Mouse (Mus musculus): Measurements from ENCODE around the gene Etfb. TPM values are rescaled to one million over a fixed set of nuclear protein-coding genes. Genes with fewer than 3 reads are reported as not detected.

Etfb gene
- polyA plus RNA-seq, 1 experiment from 2014 or later = 140 TPM

GRCm38 (mm10) chr7:43423991-43424625 is 19.8 kb upstream of the Etfb start:
- no peak for ATAC-seq
- Histone ChIP-seq H3K27ac (ENCODE audit: low read depth, low read length) (no peak overlapping the region), H3K9me3 (ENCODE audit: control insufficient read depth, low read length) (no peaks in the 10 kb centered on the region), H3K4me3 (ENCODE audit: low read length) (no peak overlapping the region), H3K4me2 (ENCODE audit: low read length) (no peak overlapping the region), H3K9ac (ENCODE audit: low read depth, low read length) (no peak overlapping the region), H3K4me1 (ENCODE audit: control insufficient read depth, insufficient read depth, low read depth, low read length) (no peaks in the 10 kb centered on the region), H3K27me3 (replicated peaks; ENCODE audit: control insufficient read depth, insufficient read depth, low read length) (no peaks in the 10 kb centered on the region), H3K36me3 (ENCODE audit: control insufficient read depth, insufficient read depth, low read length) (no peaks in the 10 kb centered on the region)
- 66% methylated on average over 3 of the region's 3 CpGs for WGBS

GRCm38 (mm10) chr7:43427406-43427805 is 16.5 kb upstream of the Etfb start, which contains the start of gene Lim2:
TSS of gene Lim2 (plus strand) at chr7:43427670.
- no peak within 1 kb of the TSS for H3K4me2 ChIP-seq (ENCODE audit: low read length)
- WGBS = 86% methylated on average over 8 of the region's 8 CpGs
- no peak within 1 kb of the TSS for H3K27ac ChIP-seq (ENCODE audit: low read depth, low read length)
- no peaks in the 10 kb centered on the region for H3K27me3 ChIP-seq (replicated peaks; ENCODE audit: control insufficient read depth, insufficient read depth, low read length)
- no peaks in the 10 kb centered on the region for H3K4me1 ChIP-seq (ENCODE audit: control insufficient read depth, insufficient read depth, low read depth, low read length)
- ATAC-seq = no peak
- H3K9me3 ChIP-seq (ENCODE audit: control insufficient read depth, low read length) = no peaks in the 10 kb centered on the region
- H3K9ac ChIP-seq (ENCODE audit: low read depth, low read length) = no peak within 1 kb of the TSS
- no peaks in the 10 kb centered on the region for H3K36me3 ChIP-seq (ENCODE audit: control insufficient read depth, insufficient read depth, low read length)
- no peak within 1 kb of the TSS for H3K4me3 ChIP-seq (ENCODE audit: low read length)

- Histone ChIP-seq H3K36me3 (ENCODE audit: control insufficient read depth, insufficient read depth, low read length) (no peaks in the 10 kb centered on the region), H3K4me2 (ENCODE audit: low read length) (no peak overlapping the region), H3K27ac (ENCODE audit: low read depth, low read length) (no peak overlapping the region), H3K27me3 (replicated peaks; ENCODE audit: control insufficient read depth, insufficient read depth, low read length) (no peaks in the 10 kb centered on the region), H3K9me3 (ENCODE audit: control insufficient read depth, low read length) (no peaks in the 10 kb centered on the region), H3K4me1 (ENCODE audit: control insufficient read depth, insufficient read depth, low read depth, low read length) (no peaks in the 10 kb centered on the region), H3K9ac (ENCODE audit: low read depth, low read length) (no peak overlapping the region), H3K4me3 (ENCODE audit: low read length) (no peak overlapping the region)
- no peak for ATAC-seq
- WGBS = 63% methylated on average over 4 of the region's 4 CpGs
These were observed 14.4 kb upstream of the Etfb start for GRCm38 (mm10) chr7:43429500-43429899.

GRCm38 (mm10) chr7:43432891-43433290 is 11.0 kb upstream of the Etfb start:
- Histone ChIP-seq H3K9me3 (ENCODE audit: control insufficient read depth, low read length) (no peaks in the 10 kb centered on the region), H3K4me3 (ENCODE audit: low read length) (no peak overlapping the region), H3K4me2 (ENCODE audit: low read length) (no peak overlapping the region), H3K27ac (ENCODE audit: low read depth, low read length) (no peak overlapping the region), H3K36me3 (ENCODE audit: control insufficient read depth, insufficient read depth, low read length) (no peaks in the 10 kb centered on the region), H3K9ac (ENCODE audit: low read depth, low read length) (no peak overlapping the region), H3K27me3 (replicated peaks; ENCODE audit: control insufficient read depth, insufficient read depth, low read length) (no peaks in the 10 kb centered on the region), H3K4me1 (ENCODE audit: control insufficient read depth, insufficient read depth, low read depth, low read length) (no peaks in the 10 kb centered on the region)
- ATAC-seq = no peak
- WGBS = 77% methylated on average over 4 of the region's 4 CpGs

- Histone ChIP-seq H3K9me3 (ENCODE audit: control insufficient read depth, low read length) (no peaks in the 10 kb centered on the region), H3K27me3 (replicated peaks; ENCODE audit: control insufficient read depth, insufficient read depth, low read length) (no peaks in the 10 kb centered on the region), H3K4me1 (ENCODE audit: control insufficient read depth, insufficient read depth, low read depth, low read length) (no peaks in the 10 kb centered on the region), H3K4me3 (ENCODE audit: low read length) (no peak overlapping the region), H3K9ac (ENCODE audit: low read depth, low read length) (no peak overlapping the region), H3K36me3 (ENCODE audit: control insufficient read depth, insufficient read depth, low read length) (no peaks in the 10 kb centered on the region), H3K27ac (ENCODE audit: low read depth, low read length) (no peak overlapping the region), H3K4me2 (ENCODE audit: low read length) (no peak overlapping the region)
- WGBS = 85% methylated on average over 5 of the region's 5 CpGs
- no peak for ATAC-seq
These were observed 9.2 kb upstream of the Etfb start for GRCm38 (mm10) chr7:43434676-43435075.

- H3K27ac ChIP-seq (ENCODE audit: low read depth, low read length) = no peak within 1 kb of the TSS
- no peaks in the 10 kb centered on the region for H3K27me3 ChIP-seq (replicated peaks; ENCODE audit: control insufficient read depth, insufficient read depth, low read length)
- no peak within 1 kb of the TSS for H3K4me3 ChIP-seq (ENCODE audit: low read length)
- no peaks in the 10 kb centered on the region for H3K4me1 ChIP-seq (ENCODE audit: control insufficient read depth, insufficient read depth, low read depth, low read length)
- H3K9ac ChIP-seq (ENCODE audit: low read depth, low read length) = no peak within 1 kb of the TSS
- no peaks in the 10 kb centered on the region for H3K36me3 ChIP-seq (ENCODE audit: control insufficient read depth, insufficient read depth, low read length)
- H3K4me2 ChIP-seq (ENCODE audit: low read length) = no peak within 1 kb of the TSS
- no peak for ATAC-seq
- WGBS = 85% methylated on average over 10 of the region's 10 CpGs
- H3K9me3 ChIP-seq (ENCODE audit: control insufficient read depth, low read length) = no peaks in the 10 kb centered on the region
These were observed 7.3 kb upstream of the Etfb start, which contains the start of gene Nkg7 for GRCm38 (mm10) chr7:43436341-43437255. TSS of gene Nkg7 (plus strand) at chr7:43437073.

GRCm38 (mm10) chr7:43438611-43439010 is 5.3 kb upstream of the Etfb start:
- Histone ChIP-seq H3K27me3 (replicated peaks; ENCODE audit: control insufficient read depth, insufficient read depth, low read length) (no peaks in the 10 kb centered on the region), H3K27ac (ENCODE audit: low read depth, low read length) (no peak overlapping the region), H3K4me1 (ENCODE audit: control insufficient read depth, insufficient read depth, low read depth, low read length) (peaks cover 8% of the 10 kb centered on the region), H3K9me3 (ENCODE audit: control insufficient read depth, low read length) (no peaks in the 10 kb centered on the region), H3K9ac (ENCODE audit: low read depth, low read length) (no peak overlapping the region), H3K4me2 (ENCODE audit: low read length) (no peak overlapping the region), H3K4me3 (ENCODE audit: low read length) (no peak overlapping the region), H3K36me3 (ENCODE audit: control insufficient read depth, insufficient read depth, low read length) (no peaks in the 10 kb centered on the region)
- ATAC-seq = no peak
- WGBS = 85% methylated on average over 4 of the region's 4 CpGs

GRCm38 (mm10) chr7:43440482-43440881 is 3.4 kb upstream of the Etfb start, which contains the start of gene Cldnd2:
TSS of gene Cldnd2 (plus strand) at chr7:43440782.
- Histone ChIP-seq H3K4me1 (ENCODE audit: control insufficient read depth, insufficient read depth, low read depth, low read length) (peaks cover 18% of the 10 kb centered on the region), H3K9me3 (ENCODE audit: control insufficient read depth, low read length) (no peaks in the 10 kb centered on the region), H3K27ac (ENCODE audit: low read depth, low read length) (no peak within 1 kb of the TSS), H3K36me3 (ENCODE audit: control insufficient read depth, insufficient read depth, low read length) (no peaks in the 10 kb centered on the region), H3K4me3 (ENCODE audit: low read length) (no peak within 1 kb of the TSS), H3K27me3 (replicated peaks; ENCODE audit: control insufficient read depth, insufficient read depth, low read length) (no peaks in the 10 kb centered on the region), H3K9ac (ENCODE audit: low read depth, low read length) (no peak within 1 kb of the TSS), H3K4me2 (ENCODE audit: low read length) (no peak within 1 kb of the TSS)
- ATAC-seq = no peak
- WGBS = 80% methylated on average over 6 of the region's 6 CpGs

GRCm38 (mm10) chr7:43441071-43441470 is 2.8 kb upstream of the Etfb start:
- peaks cover 18% of the 10 kb centered on the region for H3K4me1 ChIP-seq (ENCODE audit: control insufficient read depth, insufficient read depth, low read depth, low read length)
- 76% methylated on average over 3 of the region's 3 CpGs for WGBS
- no peaks in the 10 kb centered on the region for H3K36me3 ChIP-seq (ENCODE audit: control insufficient read depth, insufficient read depth, low read length)
- no peak overlapping the region for H3K4me3 ChIP-seq (ENCODE audit: low read length)
- no peaks in the 10 kb centered on the region for H3K27me3 ChIP-seq (replicated peaks; ENCODE audit: control insufficient read depth, insufficient read depth, low read length)
- no peak overlapping the region for H3K4me2 ChIP-seq (ENCODE audit: low read length)
- ATAC-seq = no peak
- H3K9ac ChIP-seq (ENCODE audit: low read depth, low read length) = no peak overlapping the region
- no peak overlapping the region for H3K27ac ChIP-seq (ENCODE audit: low read depth, low read length)
- no peaks in the 10 kb centered on the region for H3K9me3 ChIP-seq (ENCODE audit: control insufficient read depth, low read length)

Data from hindbrain, embryonic 16.5 days (tissue).